Mouse (Mus musculus) kidney, postnatal 25 days (tissue): ENCODE results near the gene Myo1d.

ENCODE experiments used
- DNase-seq, 2 experiments: peaks; one replicate each; pipeline ENCODE4 v3.0.0; 2021; ENCODE audit warnings: mixed read lengths in 2 of 2

Myo1d gene

DNA sequence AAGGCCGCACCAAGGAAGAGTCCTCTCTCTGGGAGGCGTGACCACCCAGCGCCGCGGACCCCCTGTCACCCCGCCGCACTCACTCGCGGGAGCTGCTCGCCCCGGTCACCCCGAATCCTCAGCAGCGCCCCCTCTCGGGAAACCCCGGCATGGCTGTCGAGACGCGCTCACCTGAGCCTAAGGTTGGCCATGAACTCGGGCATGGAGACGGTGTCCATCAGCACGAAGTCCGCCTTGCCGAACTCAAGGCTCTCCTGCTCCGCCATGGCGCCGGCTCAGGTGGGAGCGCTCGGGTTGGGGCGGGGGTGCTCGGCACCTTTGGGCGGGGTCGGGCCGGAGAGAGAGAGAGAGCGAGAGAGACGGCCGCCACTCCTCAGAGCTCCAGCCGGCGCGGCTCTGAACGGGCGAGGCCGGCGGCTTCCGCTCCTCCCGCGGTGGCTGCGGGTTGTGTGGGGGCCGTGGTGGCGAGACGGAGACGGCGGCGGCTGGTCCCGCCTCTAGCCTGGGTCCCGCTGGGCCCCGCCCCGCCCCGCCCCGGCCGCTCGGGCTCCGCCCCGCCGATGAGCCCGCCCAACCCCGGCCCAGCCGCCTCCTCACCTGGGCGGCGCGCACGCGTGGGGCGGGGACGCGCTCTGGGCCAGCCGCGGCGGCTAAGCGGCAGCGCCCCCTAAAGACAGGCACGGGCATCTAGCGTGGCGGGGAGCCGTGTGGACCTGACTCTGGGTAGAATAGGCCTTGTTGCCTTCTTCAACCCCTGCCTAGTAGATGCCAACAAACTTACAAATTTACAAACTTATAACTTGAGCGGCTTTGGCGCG, at the start of gene Myo1d:
Myo1d (minus strand) TSS at position 499 of the 818 bp plus-strand sequence.
- DNase-seq: peak; percentile 90 to 94

DNA sequence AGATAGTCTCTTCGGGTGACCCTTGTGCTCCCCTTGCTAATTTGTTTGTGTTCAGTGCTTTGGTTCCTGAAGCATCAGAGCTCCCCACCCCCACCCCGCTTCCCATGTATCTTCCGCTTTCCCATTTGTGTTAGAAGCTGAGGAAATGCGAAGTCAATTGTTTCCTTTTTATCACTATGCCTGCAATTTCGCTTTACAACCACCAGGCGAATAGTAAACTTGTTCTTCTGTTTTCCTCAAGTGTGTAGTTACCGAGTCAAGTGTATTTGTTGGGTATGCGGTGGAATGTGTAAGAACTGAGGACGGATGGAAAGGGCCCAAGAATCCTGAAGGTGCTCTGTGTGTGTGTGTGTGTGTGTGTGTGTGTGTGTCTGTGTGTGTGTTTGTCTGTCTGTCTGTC, 42.0 kb upstream of the Myo1d start:
- no peak for DNase-seq

DNA sequence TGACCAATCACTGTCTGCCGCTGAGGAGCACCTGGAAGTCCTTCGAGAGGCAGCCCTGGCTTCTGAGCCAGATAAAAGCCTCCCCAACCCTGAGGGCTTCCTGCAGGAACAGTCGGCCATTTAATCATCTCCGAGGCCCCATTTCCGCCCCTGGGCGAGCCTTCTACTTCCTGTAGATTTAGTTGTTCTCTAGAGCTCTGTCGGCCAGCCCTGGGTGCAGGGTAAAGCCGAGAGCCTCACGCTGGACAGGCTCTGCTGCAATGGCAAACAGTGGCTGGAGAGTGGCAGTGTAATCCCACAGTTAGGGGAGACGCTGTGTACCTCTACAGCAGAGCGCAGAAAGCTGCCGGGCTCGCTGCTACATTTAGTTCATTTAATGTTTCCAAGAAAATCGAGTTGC, 41.5 kb upstream of the Myo1d start:
- DNase-seq: peak; percentile 49 to 65

- DNase-seq: no peak
These were observed 40.3 kb upstream of the Myo1d start for GRCm38 (mm10) chr11:80820085-80820484.

GRCm38 (mm10) chr11:80818060-80818697, 38.4 kb upstream of the Myo1d start:
- peak; percentile 85 to 89 for DNase-seq

DNA sequence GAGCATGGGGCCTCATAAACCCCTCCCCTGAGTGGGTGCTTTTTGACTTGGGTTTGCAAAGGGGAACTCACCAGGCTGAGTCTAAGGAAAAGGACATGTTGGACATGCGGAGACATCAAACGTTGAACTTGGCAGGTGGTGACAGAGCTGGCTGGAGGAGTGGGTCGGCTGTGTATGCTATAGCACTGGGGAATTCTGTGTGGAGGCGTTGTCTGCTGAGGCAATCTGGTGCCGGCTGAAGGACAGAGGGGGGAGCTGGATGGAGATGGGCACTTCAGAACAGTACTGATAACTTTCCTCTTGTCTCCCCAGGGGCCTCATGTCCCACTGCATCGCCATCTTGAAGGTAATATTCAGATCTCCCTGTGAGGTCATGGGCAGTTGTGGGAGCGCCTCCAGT, 35.5 kb upstream of the Myo1d start:
- no peak for DNase-seq

- DNase-seq: no peak
These were observed 31.3 kb upstream of the Myo1d start for GRCm38 (mm10) chr11:80811156-80811555.

DNA sequence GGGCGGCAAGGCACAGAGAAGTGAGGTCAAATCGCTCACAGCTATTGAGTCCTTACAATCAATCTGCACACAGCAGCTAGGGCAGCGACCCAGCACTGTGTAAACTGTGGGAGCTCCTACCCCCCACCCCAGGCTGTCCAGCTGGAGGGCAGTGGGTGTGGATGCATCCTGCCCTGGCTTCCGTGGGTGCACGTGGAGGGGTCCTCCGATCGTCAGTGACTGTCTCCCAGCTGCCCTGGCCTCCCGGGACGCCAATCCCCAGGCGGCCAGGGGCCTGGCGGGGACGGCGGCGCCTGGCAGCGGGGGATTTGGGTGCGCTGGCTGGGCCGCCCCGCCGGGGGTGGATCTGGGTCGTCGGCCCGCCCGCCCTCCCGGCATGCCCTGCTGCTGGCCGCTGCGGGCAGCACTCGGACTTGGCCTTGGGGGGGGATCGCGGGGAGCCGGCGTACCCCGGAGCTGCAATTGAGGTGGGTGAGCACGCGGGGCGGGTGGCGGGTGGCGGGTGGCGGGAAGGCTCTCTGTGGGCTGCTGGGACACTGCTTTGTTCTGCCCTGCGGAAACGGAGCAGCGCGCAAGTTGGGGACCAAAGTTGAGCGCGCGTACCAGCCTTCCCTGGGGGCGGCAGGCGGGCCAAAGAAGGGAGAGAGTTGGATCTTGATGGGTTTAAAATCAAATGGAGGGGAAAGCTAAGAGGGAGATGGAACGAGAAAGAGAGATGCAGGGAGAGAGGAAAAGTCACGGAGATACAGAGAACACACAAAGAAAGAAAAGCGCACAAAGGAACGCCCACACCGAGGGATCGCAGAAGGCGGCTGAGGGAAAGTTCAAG, 30.4 kb upstream of the Myo1d start, which contains the start of gene Tmem98:
Tmem98 (plus strand) TSS at position 183 of the 829 bp plus-strand sequence.
- DNase-seq: peak; percentile 35 to 61

- no peak for DNase-seq
These were observed 29.8 kb upstream of the Myo1d start for GRCm38 (mm10) chr11:80809666-80809992.

GRCm38 (mm10) chr11:80808551-80809070, 28.8 kb upstream of the Myo1d start:
- DNase-seq: peak; percentile 44 to 45

- peak; percentile 48 to 72 for DNase-seq
These were observed 22.9 kb upstream of the Myo1d start for GRCm38 (mm10) chr11:80802706-80803105.

GRCm38 (mm10) chr11:80799979-80800378, 20.2 kb upstream of the Myo1d start:
- peak; percentile 60 to 63 for DNase-seq

GRCm38 (mm10) chr11:80795431-80795830, 15.6 kb upstream of the Myo1d start:
- peak; percentile 59 to 65 for DNase-seq

GRCm38 (mm10) chr11:80794290-80794689, 14.5 kb upstream of the Myo1d start:
- no peak for DNase-seq

DNA sequence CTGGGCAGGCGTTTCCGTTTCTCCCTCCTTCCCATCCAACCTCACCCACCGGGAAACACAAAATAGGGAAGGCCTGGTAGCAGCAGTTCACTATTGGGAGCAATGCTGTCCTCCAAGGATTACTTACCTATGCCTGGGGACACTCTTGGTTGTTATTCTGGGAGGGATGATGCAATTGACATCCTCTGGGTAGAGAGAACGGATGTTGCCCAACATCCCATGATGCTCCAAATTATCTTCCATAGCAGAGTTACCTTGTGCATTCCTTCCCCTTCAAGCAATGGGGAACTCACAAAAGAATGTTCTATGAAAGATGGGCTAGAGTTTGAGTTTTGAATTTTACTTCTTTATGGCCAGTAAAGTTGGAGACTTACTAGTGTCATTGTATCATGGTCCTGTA, 13.6 kb upstream of the Myo1d start:
- no peak for DNase-seq

DNA sequence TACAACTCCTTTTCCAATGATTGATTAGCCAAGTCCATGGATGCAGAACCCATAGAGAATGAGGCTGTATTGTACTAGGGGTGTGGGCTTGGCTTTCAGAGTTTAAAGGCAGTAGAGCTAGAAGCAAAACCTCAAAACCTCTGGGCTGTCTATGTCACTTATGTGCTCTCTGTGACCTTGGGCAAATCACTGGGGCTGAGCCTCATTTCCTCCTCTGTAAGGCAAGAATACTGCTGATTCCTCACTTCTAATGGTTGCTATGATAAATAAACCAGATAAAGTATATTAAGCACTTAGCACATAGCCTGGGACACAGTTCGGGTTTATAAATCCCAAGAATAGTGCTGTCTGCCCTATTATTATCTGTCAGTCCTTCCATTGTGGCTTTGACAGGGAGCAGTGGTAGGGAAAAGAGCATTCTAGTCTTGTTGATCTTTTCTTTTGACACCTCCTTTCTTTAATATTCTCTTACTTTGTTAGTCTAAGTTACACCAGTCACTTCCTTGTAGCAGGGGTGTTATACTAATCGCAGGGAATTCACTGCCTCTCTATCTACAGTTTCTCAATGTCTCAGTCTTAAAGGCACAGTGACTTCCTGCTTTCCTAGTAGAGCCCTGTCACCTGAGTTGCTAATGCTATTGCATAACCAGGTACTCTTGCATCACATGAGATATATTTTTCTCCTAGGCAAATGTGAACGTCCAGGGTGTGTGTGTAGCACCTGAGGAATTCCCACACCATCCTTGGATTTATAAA, 12.0 kb upstream of the Myo1d start:
- DNase-seq: no peak

DNA sequence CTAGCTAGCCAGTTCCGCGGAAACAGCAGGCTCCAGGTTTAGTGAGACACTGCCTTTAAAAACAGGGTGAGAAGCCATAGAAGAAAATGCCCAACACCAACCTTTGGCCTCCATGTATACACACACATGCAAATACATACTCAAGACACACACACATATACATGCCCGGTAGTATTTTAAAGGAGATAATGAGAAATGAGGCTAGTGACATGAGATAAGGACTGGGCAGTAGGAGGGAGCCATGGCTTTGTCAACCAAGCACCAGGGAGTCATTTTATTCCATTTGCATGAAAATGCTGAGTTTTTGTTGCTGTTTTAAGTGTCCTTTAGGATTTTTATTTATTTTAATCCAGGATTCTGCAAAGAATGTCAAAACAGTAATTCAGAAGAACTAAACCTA, 10.6 kb upstream of the Myo1d start:
- DNase-seq: no peak

DNA sequence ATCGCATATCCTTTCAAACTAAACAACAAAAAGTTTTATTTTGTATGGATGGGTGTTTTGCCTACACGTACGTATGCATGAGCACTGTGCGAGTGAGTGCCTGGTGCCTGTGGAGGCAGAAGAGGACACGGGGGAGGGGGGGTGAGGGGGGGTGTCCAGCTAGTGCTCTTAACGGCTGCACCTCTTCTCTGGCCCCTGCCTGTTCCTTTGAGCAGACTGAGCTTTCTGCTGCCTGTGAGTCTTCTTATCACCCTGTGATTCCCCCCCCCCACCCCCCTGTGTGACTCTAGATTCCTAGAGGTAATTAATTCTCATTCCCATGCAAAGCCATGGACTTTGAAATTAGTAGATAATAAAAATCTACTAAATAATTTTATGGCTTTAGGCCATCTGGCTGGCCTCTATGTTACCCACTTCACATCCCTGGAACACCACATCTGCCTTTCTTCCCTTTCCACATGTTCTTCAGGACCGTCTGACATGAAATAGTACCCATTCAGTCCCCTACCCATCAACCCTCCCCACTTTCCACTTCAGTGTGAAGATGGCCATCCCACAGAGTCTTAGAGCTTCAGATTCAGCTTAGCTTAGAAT, 9.9 kb upstream of the Myo1d start:
- no peak for DNase-seq

DNA sequence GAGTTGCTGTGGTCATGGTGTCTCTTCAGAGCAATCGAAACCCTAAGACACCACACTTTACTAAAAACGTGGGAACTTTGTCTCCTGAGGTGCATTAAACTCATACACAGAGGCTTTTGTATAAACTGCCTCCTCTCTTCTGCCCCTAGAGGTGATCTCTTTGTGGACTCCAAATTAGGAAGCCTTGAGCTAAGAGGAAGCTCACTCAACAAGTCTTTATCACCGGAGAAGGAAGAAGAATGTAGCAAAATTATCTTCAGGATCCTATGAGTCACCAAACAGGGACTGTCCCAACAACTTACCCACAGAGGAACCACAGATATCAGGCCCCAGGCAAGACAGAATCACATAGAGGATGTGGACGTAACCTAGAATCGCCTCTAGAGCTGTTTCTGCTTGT, 5.8 kb upstream of the Myo1d start:
- no peak for DNase-seq

DNA sequence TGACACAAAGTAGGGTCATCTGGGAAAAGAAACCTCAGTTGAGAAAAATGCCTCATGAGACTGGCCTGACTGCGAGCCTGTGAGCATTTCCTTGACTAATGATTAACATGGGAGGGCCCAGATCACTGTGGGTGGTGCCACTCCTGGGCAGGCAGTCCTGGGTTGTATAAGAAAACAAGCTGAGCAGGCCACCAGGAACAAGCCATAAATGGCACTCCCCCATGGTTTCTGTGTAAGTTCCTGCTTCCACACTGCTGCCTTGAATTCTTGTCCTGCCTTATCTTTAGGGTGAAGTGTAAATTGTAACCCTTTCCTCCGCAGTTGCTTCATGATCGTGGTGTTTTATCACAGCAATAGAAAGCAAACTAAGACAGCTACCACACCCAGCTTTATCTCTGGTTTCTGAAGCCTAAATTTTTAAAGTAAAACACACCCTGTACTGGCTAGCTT, 4.5 kb upstream of the Myo1d start:
- peak; percentile 83 to 91 for DNase-seq

- DNase-seq: no peak
These were observed 3.6 kb upstream of the Myo1d start for GRCm38 (mm10) chr11:80783460-80783859.

DNA sequence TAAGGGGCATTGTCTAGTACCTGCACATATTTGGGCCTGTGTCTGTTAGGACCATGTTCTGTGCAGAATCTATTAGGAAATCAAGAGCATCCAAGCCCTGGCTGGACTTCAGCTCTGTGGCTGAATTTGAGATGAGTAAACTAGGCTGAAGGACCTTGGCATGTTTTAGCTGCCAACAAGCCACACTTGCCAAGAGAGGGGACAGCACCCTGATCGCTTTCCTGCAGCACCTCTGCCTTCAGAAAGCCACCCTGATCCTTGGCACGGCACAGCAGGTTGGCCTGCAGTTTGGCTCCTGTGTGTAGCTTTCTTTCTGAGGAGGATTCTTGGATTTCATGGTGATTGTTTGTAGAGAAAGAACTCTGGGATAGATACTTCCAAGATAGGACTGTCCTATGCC, 1.7 kb upstream of the Myo1d start:
- peak in 1 of 2 experiments; percentile 50 for DNase-seq
